Mouse (Mus musculus) forebrain, postnatal 0 days (tissue): ENCODE data around the gene Emc6. TPM values are rescaled to one million over a fixed set of nuclear protein-coding genes. Genes with fewer than 3 reads are reported as not detected.

Source experiments
- ATAC-seq: fragments of 200-750 bp; cut with Nextera tagmentation; 2 replicates; pipeline ENCODE4 v1.8.0; 2017; ENCODE audit warnings: mild to moderate bottlenecking, moderate library complexity
- DNase-seq: peaks from one replicate; pipeline ENCODE4 v3.0.0-alpha.2; 2015
- H3K27ac ChIP-seq: fragments of 300-500 bp; sonication (generic); 2 replicates; pipeline ENCODE4 v1.5.1; 2014; ENCODE audit warnings: low read depth, mild to moderate bottlenecking, antibody characterized with exemption, low read length, moderate library complexity, mixed read lengths
- H3K27me3 ChIP-seq: fragments of 300-500 bp; sonication (generic); 2 replicates; pipeline ENCODE4 v1.6.1; 2014; ENCODE audit warnings: mild to moderate bottlenecking, low read length, mixed read lengths; ENCODE audit not compliant: insufficient read depth
- H3K36me3 ChIP-seq: fragments of 300-500 bp; sonication (generic); 2 replicates; pipeline ENCODE4 v1.6.1; 2014; ENCODE audit warnings: mild to moderate bottlenecking, moderate library complexity; ENCODE audit not compliant: insufficient read depth
- H3K4me1 ChIP-seq: fragments of 300-500 bp; sonication (generic); 2 replicates; pipeline ENCODE4 v1.6.1; 2014; ENCODE audit warnings: antibody characterized with exemption; ENCODE audit not compliant: insufficient read depth
- H3K4me2 ChIP-seq: fragments of 300-500 bp; sonication (generic); 2 replicates; pipeline ENCODE4 v1.6.1; 2014; ENCODE audit warnings: low read depth, mild to moderate bottlenecking, moderate library complexity
- H3K4me3 ChIP-seq: fragments of 300-500 bp; sonication (generic); 2 replicates; pipeline ENCODE4 v1.5.1; 2014; ENCODE audit warnings: low read depth, low read length, mixed read lengths
- H3K9ac ChIP-seq: fragments of 300-500 bp; sonication (generic); 2 replicates; pipeline ENCODE4 v1.6.1; 2014; ENCODE audit warnings: mild to moderate bottlenecking
- H3K9me3 ChIP-seq: fragments of 300-500 bp; sonication (generic); 2 replicates; pipeline ENCODE4 v1.6.1; 2016; ENCODE audit warnings: low read length
- CTCF ChIP-seq: sonication (generic); IDR thresholded peaks from 2 replicates; pipeline ENCODE4 v1.5.1; 2016; ENCODE audit warnings: antibody characterized with exemption, control low read depth, low read depth
- WGBS: fragments of 180-500 bp; shearing (Covaris S2); extraction: QIAGEN DNeasy Blood & Tissue Kit; methylation state at CpG from one replicate; pipeline ENCODE4 v1.1.7; 2014; 5-methylcytosine and 5-hydroxymethylcytosine counted together
- polyA plus RNA-seq: library from polyadenylated mRNA; unstranded; fragments of >200 nt; fragmentation: Nextera tagmentation; extraction: Ambion mirVana; gene quantifications from 2 replicates; pipeline ENCODE4 v1.2.1, GENCODE M21; 2015
- total RNA-seq: library from RNA; depleted of rRNA; stranded (reverse); fragments of >200 nt; gene quantifications from 2 replicates; pipeline ENCODE4 v1.2.3, GENCODE M21; 2014

Gene Emc6
- total and polyA plus RNA-seq, 2 experiments from 2014 or later: 127 to 182 TPM

- WGBS: 49% methylated on average over 11 of the region's 11 CpGs
- no peak for TF ChIP-seq CTCF
- H3K9me3 ChIP-seq: no peaks in the 10 kb centered on the region
- H3K4me1 ChIP-seq: no peaks in the 10 kb centered on the region
- DNase-seq (no peak), ATAC-seq (no peak)
- no peak overlapping the region for H3K4me3 ChIP-seq
- H3K27me3 ChIP-seq: no peaks in the 10 kb centered on the region
- H3K27ac ChIP-seq: no peak overlapping the region
- no peak overlapping the region for H3K9ac ChIP-seq
- no peak overlapping the region for H3K4me2 ChIP-seq
- H3K36me3 ChIP-seq: no peaks in the 10 kb centered on the region
Measured at GRCm38 (mm10) chr11:73146026-73146974, 30.5 kb downstream of the Emc6 start.

GRCm38 (mm10) chr11:73144261-73144681 is 32.6 kb downstream of the Emc6 start:
- Histone ChIP-seq H3K4me1 (no peaks in the 10 kb centered on the region), H3K27ac (no peak overlapping the region), H3K4me2 (no peak overlapping the region), H3K27me3 (no peaks in the 10 kb centered on the region), H3K36me3 (no peaks in the 10 kb centered on the region), H3K9ac (no peak overlapping the region), H3K9me3 (no peaks in the 10 kb centered on the region), H3K4me3 (no peak overlapping the region)
- TF ChIP-seq CTCF: no peak
- 55% methylated on average over 1 of the region's 1 CpGs for WGBS
- DNase-seq (no peak), ATAC-seq (no peak)

- TF ChIP-seq CTCF: peak; percentile 97
- no peaks in the 10 kb centered on the region for H3K27me3 ChIP-seq
- H3K9me3 ChIP-seq: no peaks in the 10 kb centered on the region
- peak within 1 kb of the TSS; percentile 74 for H3K4me3 ChIP-seq
- H3K4me2 ChIP-seq: peak within 1 kb of the TSS; percentile 77
- H3K9ac ChIP-seq: peak within 1 kb of the TSS; percentile 49
- H3K27ac ChIP-seq: no peak within 1 kb of the TSS
- H3K36me3 ChIP-seq: no peaks in the 10 kb centered on the region
- peak; percentile 93 for DNase-seq
- H3K4me1 ChIP-seq: no peaks in the 10 kb centered on the region
- ATAC-seq: peak; percentile 97
- under 1% methylated on average over 84 of the region's 84 CpGs for WGBS
Measured at GRCm38 (mm10) chr11:73137591-73138501, 39.0 kb downstream of the Emc6 start, which contains the start of gene Haspin. Gene Haspin, minus strand, starts transcription at chr11:73138294.

DNA sequence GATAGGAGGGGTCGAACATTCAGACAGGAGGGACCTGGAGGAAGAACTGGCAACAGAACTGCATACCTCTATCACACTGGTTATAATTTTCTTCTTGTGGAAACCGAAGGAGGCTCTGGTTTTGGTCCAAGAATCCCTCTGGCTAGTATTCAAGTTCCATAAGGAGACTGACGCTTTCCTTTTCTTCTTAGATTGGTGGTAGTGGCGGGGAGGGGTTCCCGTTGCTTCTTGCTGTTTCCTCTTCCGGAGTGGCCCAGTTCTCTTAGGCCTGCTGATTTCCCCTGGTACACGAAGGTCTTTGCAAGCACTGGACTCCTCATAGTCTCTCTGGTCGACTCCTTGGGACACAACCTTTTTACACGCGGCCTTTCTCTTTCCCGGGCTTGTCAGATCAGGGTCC is 39.7 kb downstream of the Emc6 start:
- TF ChIP-seq CTCF: no peak
- H3K27me3 ChIP-seq: no peaks in the 10 kb centered on the region
- H3K27ac ChIP-seq: no peak overlapping the region
- DNase-seq (no peak), ATAC-seq (no peak)
- peak overlapping the region; percentile 49; the same call in 1 of the 2 replicates for H3K9ac ChIP-seq
- H3K9me3 ChIP-seq: no peaks in the 10 kb centered on the region
- H3K4me1 ChIP-seq: no peaks in the 10 kb centered on the region
- peak overlapping the region; percentile 77 for H3K4me2 ChIP-seq
- 35% methylated on average over 11 of the region's 11 CpGs for WGBS
- no peaks in the 10 kb centered on the region for H3K36me3 ChIP-seq
- peak overlapping the region; percentile 74 for H3K4me3 ChIP-seq

DNA sequence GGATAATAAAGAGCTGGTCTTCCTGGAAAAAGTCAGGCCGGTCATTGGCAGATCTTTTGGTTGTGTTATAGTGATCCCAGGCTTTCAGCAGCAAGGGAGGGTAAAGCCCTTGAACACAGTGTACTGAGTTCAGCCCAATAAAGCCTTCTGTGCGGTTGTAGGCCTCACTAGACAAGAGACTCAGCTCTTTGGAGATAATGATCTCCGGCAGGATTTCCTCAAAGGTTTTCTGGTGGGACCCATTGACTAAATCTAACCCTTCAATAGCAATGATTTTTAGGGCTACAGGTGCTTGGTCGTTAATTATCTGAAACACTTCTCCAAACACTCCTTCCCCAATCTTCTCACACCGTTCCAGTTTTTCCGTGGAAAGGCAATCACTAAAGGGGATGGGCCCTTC is 40.2 kb downstream of the Emc6 start:
- WGBS: 84% methylated on average over 6 of the region's 6 CpGs
- Histone ChIP-seq H3K27me3 (no peaks in the 10 kb centered on the region), H3K4me3 (no peak overlapping the region), H3K9ac (no peak overlapping the region), H3K4me1 (no peaks in the 10 kb centered on the region), H3K4me2 (0 out of 2 replicates have a peak overlapping the region, but pooled peaks have one; percentile 77), H3K27ac (no peak overlapping the region), H3K9me3 (no peaks in the 10 kb centered on the region), H3K36me3 (no peaks in the 10 kb centered on the region)
- no peak for TF ChIP-seq CTCF
- ATAC-seq: no peak
- no peak for DNase-seq

DNA sequence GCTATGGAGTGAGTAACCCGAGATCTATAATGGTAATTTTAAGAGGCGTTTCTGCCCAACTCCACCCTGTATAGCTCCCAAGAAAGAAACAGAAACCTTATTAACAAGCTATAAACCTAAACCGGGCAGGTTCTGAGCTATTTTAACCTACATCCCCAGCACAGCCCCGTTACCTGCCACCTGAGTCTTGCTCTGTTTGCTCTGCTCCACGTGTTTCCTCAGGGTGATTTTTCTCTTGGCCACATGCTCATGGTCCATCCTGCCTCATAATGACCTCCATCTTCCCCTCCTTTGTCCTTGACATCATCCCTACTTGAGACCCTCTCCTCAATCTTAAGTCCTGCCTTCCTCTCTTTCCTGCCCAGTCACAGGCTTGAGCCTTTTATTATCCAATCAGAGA is 42.6 kb downstream of the Emc6 start:
- H3K36me3 ChIP-seq: no peaks in the 10 kb centered on the region
- H3K4me2 ChIP-seq: no peak overlapping the region
- DNase-seq: no peak
- H3K9ac ChIP-seq: no peak overlapping the region
- WGBS: 96% methylated on average over 5 of the region's 5 CpGs
- no peaks in the 10 kb centered on the region for H3K27me3 ChIP-seq
- no peak for ATAC-seq
- no peak overlapping the region for H3K4me3 ChIP-seq
- no peak overlapping the region for H3K27ac ChIP-seq
- TF ChIP-seq CTCF: no peak
- no peaks in the 10 kb centered on the region for H3K4me1 ChIP-seq
- no peaks in the 10 kb centered on the region for H3K9me3 ChIP-seq
